Mouse (Mus musculus) hindbrain, embryonic 15.5 days (tissue): ENCODE results near the gene P2ry4. TPM values are rescaled to one million over a fixed set of nuclear protein-coding genes. Genes with fewer than 3 reads are reported as not detected.

ENCODE experiments used
- ATAC-seq: fragments of 200-750 bp; cut with Nextera tagmentation; 2 replicates; pipeline ENCODE4 v1.8.0; 2017; ENCODE audit warnings: low read depth, moderate number of reproducible peaks, moderate TSS enrichment; ENCODE audit not compliant: low FRiP score
- H3K27ac ChIP-seq: fragments of 300-500 bp; sonication (generic); replicated peaks from 2 replicates; pipeline ENCODE4 v1.5.1; 2015; ENCODE audit warnings: mild to moderate bottlenecking, inconsistent platforms
- H3K27me3 ChIP-seq: fragments of 300-500 bp; sonication (generic); 2 replicates; pipeline ENCODE4 v1.6.1; 2015; ENCODE audit warnings: control low read depth, inconsistent platforms
- H3K36me3 ChIP-seq: fragments of 300-500 bp; sonication (generic); 2 replicates; pipeline ENCODE4 v1.6.1; 2015; ENCODE audit warnings: control low read depth, inconsistent platforms
- H3K4me1 ChIP-seq: fragments of 300-500 bp; sonication (generic); replicated peaks from 2 replicates; pipeline ENCODE4 v1.6.1; 2015; ENCODE audit warnings: control low read depth, inconsistent platforms
- H3K4me2 ChIP-seq: fragments of 300-500 bp; sonication (generic); 2 replicates; pipeline ENCODE4 v1.6.1; 2015; ENCODE audit warnings: moderate library complexity, mild to moderate bottlenecking, inconsistent platforms
- H3K4me3 ChIP-seq: fragments of 300-500 bp; sonication (generic); 2 replicates; pipeline ENCODE4 v1.5.1; 2015; ENCODE audit warnings: mild to moderate bottlenecking, inconsistent platforms
- H3K9ac ChIP-seq: fragments of 300-500 bp; sonication (generic); 2 replicates; pipeline ENCODE4 v1.6.1; 2015; ENCODE audit warnings: inconsistent platforms
- H3K9me3 ChIP-seq: fragments of 300-500 bp; sonication (generic); 2 replicates; pipeline ENCODE4 v1.6.1; 2016; ENCODE audit warnings: control low read depth, inconsistent platforms
- WGBS: fragments of 180-500 bp; shearing (Covaris S2); methylation state at CpG from one replicate; pipeline ENCODE4 v1.1.7; 2015; 5-methylcytosine and 5-hydroxymethylcytosine counted together
- polyA plus RNA-seq: library from polyadenylated mRNA; unstranded; fragments of >200 nt; fragmentation: Nextera tagmentation; extraction: Ambion mirVana; gene quantifications from 2 replicates; pipeline ENCODE4 v1.2.1, GENCODE M21; 2015

Gene P2ry4
- not detected in 2 replicates for polyA plus RNA-seq

- Histone ChIP-seq H3K27me3 (peaks cover 4% of the 10 kb centered on the region; the same call in 1 of the 2 replicates), H3K36me3 (no peaks in the 10 kb centered on the region), H3K4me2 (no peak within 1 kb of the TSS), H3K9me3 (no peaks in the 10 kb centered on the region), H3K4me3 (no peak within 1 kb of the TSS), H3K27ac (no peak within 1 kb of the TSS), H3K9ac (no peak within 1 kb of the TSS), H3K4me1 (no peaks in the 10 kb centered on the region)
- ATAC-seq: no peak
- 62% methylated on average over 4 of the region's 4 CpGs for WGBS
These were observed at the start of gene P2ry4 for GRCm38 (mm10) chrX:100594791-100595190. TSS of gene P2ry4 (minus strand) at chrX:100594869.

GRCm38 (mm10) chrX:100638477-100638876 is 43.8 kb upstream of the P2ry4 start:
- Histone ChIP-seq H3K4me3 (no peak overlapping the region), H3K36me3 (no peaks in the 10 kb centered on the region), H3K9ac (no peak overlapping the region), H3K4me2 (no peak overlapping the region), H3K27ac (no peak overlapping the region), H3K4me1 (no peaks in the 10 kb centered on the region), H3K9me3 (no peaks in the 10 kb centered on the region), H3K27me3 (no peaks in the 10 kb centered on the region)
- WGBS: 93% methylated on average over 8 of the region's 8 CpGs
- ATAC-seq: no peak

- ATAC-seq: no peak
- Histone ChIP-seq H3K27me3 (no peaks in the 10 kb centered on the region), H3K27ac (no peak overlapping the region), H3K4me2 (no peak overlapping the region), H3K4me1 (peaks cover 11% of the 10 kb centered on the region; the same call in 1 of the 2 replicates), H3K4me3 (no peak overlapping the region), H3K9ac (no peak overlapping the region), H3K9me3 (no peaks in the 10 kb centered on the region), H3K36me3 (no peaks in the 10 kb centered on the region)
- 91% methylated on average over 2 of the region's 2 CpGs for WGBS
These were observed 34.4 kb upstream of the P2ry4 start for GRCm38 (mm10) chrX:100629076-100629475.

- H3K9me3 ChIP-seq: no peaks in the 10 kb centered on the region
- no peaks in the 10 kb centered on the region for H3K36me3 ChIP-seq
- peaks cover 11% of the 10 kb centered on the region; the same call in 1 of the 2 replicates for H3K4me1 ChIP-seq
- peak within 1 kb of the TSS; percentile 77; the same call in 1 of the 2 replicates for H3K27ac ChIP-seq
- WGBS: 18% methylated on average over 62 of the region's 62 CpGs
- peak within 1 kb of the TSS; percentile 75 for H3K4me2 ChIP-seq
- H3K9ac ChIP-seq: peak within 1 kb of the TSS; percentile 57
- peak within 1 kb of the TSS; percentile 53 for H3K4me3 ChIP-seq
- ATAC-seq: peak; percentile 100
- H3K27me3 ChIP-seq: no peaks in the 10 kb centered on the region
These were observed 31.4 kb upstream of the P2ry4 start, which contains the start of gene Pdzd11 for GRCm38 (mm10) chrX:100625802-100626793. TSS of gene Pdzd11 (minus strand) at chrX:100626568.

- H3K4me1 ChIP-seq: peaks cover 11% of the 10 kb centered on the region; the same call in 1 of the 2 replicates
These were observed 30.8 kb upstream of the P2ry4 start, which contains the start of gene Kif4 for GRCm38 (mm10) chrX:100625546-100625801. TSS of gene Kif4 (plus strand) at chrX:100625737.

GRCm38 (mm10) chrX:100625146-100625545 is 30.5 kb upstream of the P2ry4 start:
- ATAC-seq: no peak
- Histone ChIP-seq H3K9ac (peak overlapping the region; percentile 57), H3K9me3 (no peaks in the 10 kb centered on the region), H3K4me3 (peak overlapping the region; percentile 53), H3K4me2 (peak overlapping the region; percentile 59), H3K27ac (no peak overlapping the region), H3K36me3 (no peaks in the 10 kb centered on the region), H3K27me3 (no peaks in the 10 kb centered on the region), H3K4me1 (peaks cover 11% of the 10 kb centered on the region; the same call in 1 of the 2 replicates)
- 46% methylated on average over 7 of the region's 7 CpGs for WGBS

More at GRCm38 (mm10) chrX:100625546-100625801, 30.8 kb upstream of the P2ry4 start, which contains the start of gene Kif4:
- no peaks in the 10 kb centered on the region for H3K9me3 ChIP-seq
- no peaks in the 10 kb centered on the region for H3K27me3 ChIP-seq
- H3K9ac ChIP-seq: peak within 1 kb of the TSS; percentile 57
- H3K4me2 ChIP-seq: peak within 1 kb of the TSS; percentile 75
- H3K4me3 ChIP-seq: peak within 1 kb of the TSS; percentile 53
- ATAC-seq: no peak
- peak within 1 kb of the TSS; percentile 77; the same call in 1 of the 2 replicates for H3K27ac ChIP-seq
- 18% methylated on average over 3 of the region's 3 CpGs for WGBS
- no peaks in the 10 kb centered on the region for H3K36me3 ChIP-seq

GRCm38 (mm10) chrX:100624242-100624641 is 29.6 kb upstream of the P2ry4 start:
- Histone ChIP-seq H3K9me3 (no peaks in the 10 kb centered on the region), H3K36me3 (no peaks in the 10 kb centered on the region), H3K27me3 (no peaks in the 10 kb centered on the region), H3K4me3 (no peak overlapping the region), H3K4me1 (peaks cover 11% of the 10 kb centered on the region; the same call in 1 of the 2 replicates), H3K4me2 (no peak overlapping the region), H3K27ac (no peak overlapping the region), H3K9ac (no peak overlapping the region)
- 89% methylated on average over 4 of the region's 4 CpGs for WGBS
- no peak for ATAC-seq

GRCm38 (mm10) chrX:100621366-100621765 is 26.7 kb upstream of the P2ry4 start:
- Histone ChIP-seq H3K4me3 (no peak overlapping the region), H3K27ac (no peak overlapping the region), H3K4me1 (peaks cover 9% of the 10 kb centered on the region; the same call in 1 of the 2 replicates), H3K36me3 (no peaks in the 10 kb centered on the region), H3K9ac (no peak overlapping the region), H3K4me2 (no peak overlapping the region), H3K9me3 (no peaks in the 10 kb centered on the region), H3K27me3 (no peaks in the 10 kb centered on the region)
- no peak for ATAC-seq
- 58% methylated on average over 2 of the region's 2 CpGs for WGBS

- ATAC-seq: no peak
- Histone ChIP-seq H3K4me3 (no peak overlapping the region), H3K36me3 (no peaks in the 10 kb centered on the region), H3K9me3 (no peaks in the 10 kb centered on the region), H3K27ac (no peak overlapping the region), H3K4me2 (no peak overlapping the region), H3K4me1 (no peaks in the 10 kb centered on the region), H3K27me3 (no peaks in the 10 kb centered on the region), H3K9ac (no peak overlapping the region)
- WGBS: 69% methylated on average over 3 of the region's 3 CpGs
These were observed 23.8 kb upstream of the P2ry4 start for GRCm38 (mm10) chrX:100618488-100618887.

GRCm38 (mm10) chrX:100605314-100605713 is 10.6 kb upstream of the P2ry4 start, which contains the start of gene Arr3:
TSS of gene Arr3 (plus strand) at chrX:100605497.
- H3K27ac ChIP-seq: no peak within 1 kb of the TSS
- no peak within 1 kb of the TSS for H3K4me2 ChIP-seq
- H3K4me3 ChIP-seq: no peak within 1 kb of the TSS
- H3K9me3 ChIP-seq: no peaks in the 10 kb centered on the region
- H3K4me1 ChIP-seq: no peaks in the 10 kb centered on the region
- ATAC-seq: no peak
- H3K36me3 ChIP-seq: no peaks in the 10 kb centered on the region
- no peak within 1 kb of the TSS for H3K9ac ChIP-seq
- no peaks in the 10 kb centered on the region for H3K27me3 ChIP-seq
- WGBS: 95% methylated on average over 1 of the region's 1 CpGs

- H3K36me3 ChIP-seq: no peaks in the 10 kb centered on the region
- H3K4me3 ChIP-seq: no peak overlapping the region
- no peak for ATAC-seq
- 72% methylated on average over 4 of the region's 4 CpGs for WGBS
- no peaks in the 10 kb centered on the region for H3K9me3 ChIP-seq
- H3K4me2 ChIP-seq: no peak overlapping the region
- no peak overlapping the region for H3K27ac ChIP-seq
- H3K9ac ChIP-seq: no peak overlapping the region
- 0 out of 2 replicates have a peak, but pooled peaks cover 3% of the 10 kb centered on the region for H3K27me3 ChIP-seq
- H3K4me1 ChIP-seq: no peaks in the 10 kb centered on the region
These were observed 5.1 kb upstream of the P2ry4 start for GRCm38 (mm10) chrX:100599755-100600154.

GRCm38 (mm10) chrX:100597439-100597838 is 2.8 kb upstream of the P2ry4 start:
- Histone ChIP-seq H3K27me3 (peaks cover 5% of the 10 kb centered on the region; the same call in 1 of the 2 replicates), H3K9me3 (no peaks in the 10 kb centered on the region), H3K4me2 (no peak overlapping the region), H3K9ac (no peak overlapping the region), H3K27ac (no peak overlapping the region), H3K4me1 (no peaks in the 10 kb centered on the region), H3K4me3 (no peak overlapping the region), H3K36me3 (no peaks in the 10 kb centered on the region)
- 27% methylated on average over 5 of the region's 5 CpGs for WGBS
- ATAC-seq: no peak
